Mouse (Mus musculus): ENCODE results near the gene Syncrip. TPM values are rescaled to one million over a fixed set of nuclear protein-coding genes. Genes with fewer than 3 reads are reported as not detected.
A peak's percentile ranks its signal among the peaks of the same experiment; 100 is the strongest.
"Not testable (repeated sequence)": the region's sequence is repeated elsewhere in the genome, so short reads cannot be mapped to it uniquely, and the experiment has no call there.

Gene Syncrip
- total RNA-seq, 2 experiments from 2014 or later, result 36.5 to 51.7 TPM

- ATAC-seq (replicated peaks; ENCODE audit: low FRiP score, poor library complexity, severe bottlenecking), result no peak
Observed at GRCm38 (mm10) chr9:88492522-88492921, 10.1 kb upstream of the Syncrip start.

GRCm38 (mm10) chr9:88484531-88484930, 2.2 kb upstream of the Syncrip start:
- no peak for ATAC-seq (replicated peaks; ENCODE audit: low FRiP score, poor library complexity, severe bottlenecking)

GRCm38 (mm10) chr9:88482829-88483396, 539 bp upstream of the Syncrip start:
- 0 out of 2 replicates have a peak, but pooled peaks have one; percentile 1 for ATAC-seq (replicated peaks; ENCODE audit: low FRiP score, poor library complexity, severe bottlenecking)

GRCm38 (mm10) chr9:88481791-88482160, 598 bp downstream of the Syncrip start:
- no peak for ATAC-seq (replicated peaks; ENCODE audit: low FRiP score, poor library complexity, severe bottlenecking)

- peak; percentile 47; the same call in 1 of the 2 replicates for ATAC-seq (replicated peaks; ENCODE audit: low FRiP score, poor library complexity, severe bottlenecking)
Observed at GRCm38 (mm10) chr9:88481061-88481790, 1.1 kb downstream of the Syncrip start.

GRCm38 (mm10) chr9:88480120-88480519, 2.3 kb downstream of the Syncrip start:
- no peak for ATAC-seq (replicated peaks; ENCODE audit: low FRiP score, poor library complexity, severe bottlenecking)

- ATAC-seq (replicated peaks; ENCODE audit: low FRiP score, poor library complexity, severe bottlenecking), result no peak
Observed at GRCm38 (mm10) chr9:88476138-88476537, 6.2 kb downstream of the Syncrip start.

GRCm38 (mm10) chr9:88461017-88461416, 21.4 kb downstream of the Syncrip start:
- ATAC-seq (replicated peaks; ENCODE audit: low FRiP score, poor library complexity, severe bottlenecking), result not testable (repeated sequence)

GRCm38 (mm10) chr9:88439991-88440390, 42.4 kb downstream of the Syncrip start:
- ATAC-seq (replicated peaks; ENCODE audit: low FRiP score, poor library complexity, severe bottlenecking), result no peak

- no peak; the same call in none of the 2 replicates for ATAC-seq (replicated peaks; ENCODE audit: low FRiP score, poor library complexity, severe bottlenecking)
Observed at GRCm38 (mm10) chr9:88439238-88439600, 43.2 kb downstream of the Syncrip start.

- peak; percentile 97 for ATAC-seq (replicated peaks; ENCODE audit: low FRiP score, poor library complexity, severe bottlenecking)
Observed at GRCm38 (mm10) chr9:88438555-88439237, 43.7 kb downstream of the Syncrip start, which contains the start of gene Snx14. Gene Snx14 (minus strand): TSS chr9:88438958.

GRCm38 (mm10) chr9:88438237-88438554, 44.2 kb downstream of the Syncrip start:
- ATAC-seq (replicated peaks; ENCODE audit: low FRiP score, poor library complexity, severe bottlenecking), result peak; percentile 63

GRCm38 (mm10) chr9:88437342-88438236, 44.8 kb downstream of the Syncrip start:
- no peak for ATAC-seq (replicated peaks; ENCODE audit: low FRiP score, poor library complexity, severe bottlenecking)

GRCm38 (mm10) chr9:88424356-88424755, 58.0 kb downstream of the Syncrip start:
- ATAC-seq (replicated peaks; ENCODE audit: low FRiP score, poor library complexity, severe bottlenecking), result no peak

GRCm38 (mm10) chr9:88422428-88422827, 59.9 kb downstream of the Syncrip start:
- no peak for ATAC-seq (replicated peaks; ENCODE audit: low FRiP score, poor library complexity, severe bottlenecking)

- no peak; the same call in 1 of the 2 replicates for ATAC-seq (replicated peaks; ENCODE audit: low FRiP score, poor library complexity, severe bottlenecking)
Observed at GRCm38 (mm10) chr9:88416752-88417151, 65.6 kb downstream of the Syncrip start.

- no peak for ATAC-seq (replicated peaks; ENCODE audit: low FRiP score, poor library complexity, severe bottlenecking)
Observed at GRCm38 (mm10) chr9:88409978-88410377, 72.4 kb downstream of the Syncrip start.

- ATAC-seq (replicated peaks; ENCODE audit: low FRiP score, poor library complexity, severe bottlenecking), result peak; percentile 37; the same call in 1 of the 2 replicates
Observed at GRCm38 (mm10) chr9:88404515-88404914, 77.9 kb downstream of the Syncrip start.

GRCm38 (mm10) chr9:88404088-88404487, 78.3 kb downstream of the Syncrip start:
- peak; percentile 89 for ATAC-seq (replicated peaks; ENCODE audit: low FRiP score, poor library complexity, severe bottlenecking)

- no peak for ATAC-seq (replicated peaks; ENCODE audit: low FRiP score, poor library complexity, severe bottlenecking)
Observed at GRCm38 (mm10) chr9:88398461-88398860, 83.9 kb downstream of the Syncrip start.

Measured in erythroblast, adult 5-6 weeks (primary cell).